Mouse (Mus musculus) induced T-regulatory cell, adult 2 months (primary cell): ENCODE data around the gene Gm2007.
"Not testable (repeated sequence)": the region's sequence is repeated elsewhere in the genome, so short reads cannot be mapped to it uniquely, and the experiment has no call there.

Experiments
- DNase-seq: peaks from one replicate; pipeline ENCODE4 v3.0.0-alpha.2; 2012; ENCODE audit warnings: low read depth

Gene Gm2007

GRCm38 (mm10) chr2:175741237-175741636 lies at the start of gene Gm2007:
Gene Gm2007 (plus strand): TSS chr2:175741537.
- not testable (repeated sequence) for DNase-seq

GRCm38 (mm10) chr2:175703546-175703945 lies 37.8 kb upstream of the Gm2007 start, which contains the start of gene Zfp969:
Gene Zfp969 (minus strand): TSS chr2:175703646.
- not testable (repeated sequence) for DNase-seq

GRCm38 (mm10) chr2:175800993-175801392 lies 59.7 kb downstream of the Gm2007 start, which contains the start of gene Gm14288:
Gene Gm14288 (minus strand): TSS chr2:175801093.
- not testable (repeated sequence) for DNase-seq
